Mouse (Mus musculus) hindbrain, embryonic 14.5 days (tissue): ENCODE data around the gene Lhb. TPM values are rescaled to one million over a fixed set of nuclear protein-coding genes. Genes with fewer than 3 reads are reported as not detected.

Source experiments
- ATAC-seq: fragments of 200-750 bp; cut with Nextera tagmentation; 2 replicates; pipeline ENCODE4 v1.8.0; 2017; ENCODE audit warnings: moderate number of reproducible peaks, mild to moderate bottlenecking, moderate TSS enrichment, moderate library complexity; ENCODE audit not compliant: low FRiP score
- DNase-seq: peaks from one replicate; pipeline ENCODE4 v3.0.0-alpha.2; 2015; ENCODE audit warnings: low spot score
- H3K27ac ChIP-seq: fragments of 300-500 bp; sonication (generic); 2 replicates; pipeline ENCODE4 v1.5.1; 2014; ENCODE audit warnings: mild to moderate bottlenecking, moderate library complexity
- H3K27me3 ChIP-seq: fragments of 300-500 bp; sonication (generic); 2 replicates; pipeline ENCODE4 v1.6.1; 2014; ENCODE audit warnings: mild to moderate bottlenecking, low read length, mixed read lengths; ENCODE audit not compliant: control insufficient read depth, insufficient read depth
- H3K36me3 ChIP-seq: fragments of 300-500 bp; sonication (generic); replicated peaks from 2 replicates; pipeline ENCODE4 v1.6.1; 2014; ENCODE audit not compliant: control insufficient read depth, insufficient read depth
- H3K4me1 ChIP-seq: fragments of 300-500 bp; sonication (generic); replicated peaks from 2 replicates; pipeline ENCODE4 v1.6.1; 2014; ENCODE audit warnings: antibody characterized with exemption, low read length, mixed read lengths; ENCODE audit not compliant: control insufficient read depth, insufficient read depth
- H3K4me2 ChIP-seq: fragments of 300-500 bp; sonication (generic); replicated peaks from 2 replicates; pipeline ENCODE4 v1.6.1; 2014; ENCODE audit warnings: mild to moderate bottlenecking, moderate library complexity
- H3K4me3 ChIP-seq: fragments of 300-500 bp; sonication (generic); replicated peaks from 2 replicates; pipeline ENCODE4 v1.5.1; 2014; ENCODE audit warnings: mild to moderate bottlenecking, low read length
- H3K9ac ChIP-seq: fragments of 300-500 bp; sonication (generic); 2 replicates; pipeline ENCODE4 v1.6.1; 2014
- H3K9me3 ChIP-seq: fragments of 300-500 bp; sonication (generic); 2 replicates; pipeline ENCODE4 v1.6.1; 2016; ENCODE audit warnings: low read length; ENCODE audit not compliant: control insufficient read depth
- WGBS: fragments of 180-500 bp; shearing (Covaris S2); extraction: QIAGEN DNeasy Blood & Tissue Kit; methylation state at CpG from one replicate; pipeline ENCODE4 v1.1.7; 2014; 5-methylcytosine and 5-hydroxymethylcytosine counted together
- microRNA-seq: library from miRNA; unstranded; fragments of <30 nt; microRNA quantifications from one replicate; pipeline ENCODE4, GENCODE M21; 2016
- polyA plus RNA-seq: library from polyadenylated mRNA; unstranded; fragments of >200 nt; fragmentation: Nextera tagmentation; extraction: Ambion mirVana; gene quantifications from 2 replicates; pipeline ENCODE4 v1.2.1, GENCODE M21; 2014

Gene Lhb
- polyA plus RNA-seq, 1 experiment from 2014 or later, result 2.0 TPM

- Histone ChIP-seq H3K4me2 (peak overlapping the region; percentile 95), H3K27ac (no peak overlapping the region), H3K27me3 (no peaks in the 10 kb centered on the region), H3K36me3 (peaks cover 43% of the 10 kb centered on the region), H3K4me3 (peak overlapping the region; percentile 86; the same call in 1 of the 2 replicates), H3K9ac (peak overlapping the region; percentile 88; the same call in 1 of the 2 replicates), H3K4me1 (peaks cover 27% of the 10 kb centered on the region), H3K9me3 (no peaks in the 10 kb centered on the region)
- no peak for ATAC-seq
- WGBS, result 96% methylated on average over 12 of the region's 12 CpGs
- no peak for DNase-seq
Measured at GRCm38 (mm10) chr7:45465112-45465511, 44.5 kb downstream of the Lhb start.

GRCm38 (mm10) chr7:45465549-45465948 lies 44.9 kb downstream of the Lhb start:
- WGBS, result 81% methylated on average over 9 of the region's 9 CpGs
- Histone ChIP-seq H3K36me3 (peaks cover 43% of the 10 kb centered on the region), H3K27me3 (no peaks in the 10 kb centered on the region), H3K9me3 (no peaks in the 10 kb centered on the region), H3K9ac (peak overlapping the region; percentile 88), H3K4me2 (peak overlapping the region; percentile 95), H3K4me1 (peaks cover 22% of the 10 kb centered on the region), H3K4me3 (peak overlapping the region; percentile 86), H3K27ac (no peak overlapping the region)
- no peak for DNase-seq
- ATAC-seq, result no peak

DNA sequence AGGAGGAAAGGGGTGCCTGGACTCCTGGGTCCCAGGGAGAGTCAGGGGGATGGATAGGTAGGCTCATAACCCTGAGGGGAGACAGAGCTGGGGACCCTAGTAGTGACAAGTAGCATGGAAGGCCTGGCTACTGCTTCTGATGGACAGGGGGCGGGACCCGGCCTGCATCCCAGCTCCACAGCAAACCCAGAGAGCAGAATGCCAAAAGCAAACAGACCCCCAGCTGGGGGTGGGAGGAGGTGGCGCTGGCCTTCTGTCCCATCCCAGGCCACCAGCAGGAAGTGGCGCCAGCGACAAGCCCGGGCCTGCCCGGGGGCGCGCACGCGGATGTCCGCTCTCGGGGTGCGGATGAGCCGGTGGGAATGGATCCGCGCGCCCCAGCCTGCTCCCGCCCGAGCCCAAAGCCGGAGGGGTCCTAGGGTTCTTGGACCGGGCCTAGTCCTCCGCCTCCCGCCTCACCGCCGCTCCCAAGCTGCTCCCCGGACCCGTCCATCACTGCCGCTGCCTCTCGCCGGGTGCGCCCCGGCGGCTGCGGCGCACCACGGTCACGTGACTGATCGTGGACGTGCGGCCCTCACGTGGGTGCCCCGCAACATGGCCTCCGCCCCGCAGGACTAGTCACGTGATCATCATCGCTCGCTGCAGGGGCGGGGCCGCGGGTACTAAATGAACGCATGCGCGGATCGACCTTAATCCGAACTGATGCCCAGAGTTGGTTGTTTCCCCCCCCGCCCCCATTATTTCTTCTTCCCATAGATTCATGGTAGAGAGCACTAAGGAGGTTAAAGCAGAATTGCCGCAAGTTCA lies 45.9 kb downstream of the Lhb start, which contains the start of gene Bax:
Gene Bax (minus strand): TSS at position 616 of the 807 bp plus-strand sequence.
- peak within 1 kb of the TSS; percentile 86 for H3K4me3 ChIP-seq
- under 1% methylated on average over 56 of the region's 58 CpGs for WGBS
- H3K4me1 ChIP-seq, result peaks cover 15% of the 10 kb centered on the region
- peak within 1 kb of the TSS; percentile 88 for H3K9ac ChIP-seq
- H3K4me2 ChIP-seq, result peak within 1 kb of the TSS; percentile 95
- ATAC-seq (peak; percentile 80), DNase-seq (peak; percentile 98)
- H3K27me3 ChIP-seq, result no peaks in the 10 kb centered on the region
- H3K9me3 ChIP-seq, result no peaks in the 10 kb centered on the region
- peak within 1 kb of the TSS; percentile 72; the same call in 1 of the 2 replicates for H3K27ac ChIP-seq
- H3K36me3 ChIP-seq, result peaks cover 42% of the 10 kb centered on the region

- Histone ChIP-seq H3K4me2 (peak overlapping the region; percentile 95), H3K27ac (no peak overlapping the region), H3K36me3 (peaks cover 35% of the 10 kb centered on the region), H3K9ac (peak overlapping the region; percentile 88), H3K9me3 (no peaks in the 10 kb centered on the region), H3K27me3 (no peaks in the 10 kb centered on the region), H3K4me3 (peak overlapping the region; percentile 86), H3K4me1 (peaks cover 15% of the 10 kb centered on the region)
- ATAC-seq, result no peak; the same call in 1 of the 2 replicates
- WGBS, result 37% methylated on average over 7 of the region's 7 CpGs
- DNase-seq, result no peak
Measured at GRCm38 (mm10) chr7:45467090-45467670, 46.6 kb downstream of the Lhb start.

DNA sequence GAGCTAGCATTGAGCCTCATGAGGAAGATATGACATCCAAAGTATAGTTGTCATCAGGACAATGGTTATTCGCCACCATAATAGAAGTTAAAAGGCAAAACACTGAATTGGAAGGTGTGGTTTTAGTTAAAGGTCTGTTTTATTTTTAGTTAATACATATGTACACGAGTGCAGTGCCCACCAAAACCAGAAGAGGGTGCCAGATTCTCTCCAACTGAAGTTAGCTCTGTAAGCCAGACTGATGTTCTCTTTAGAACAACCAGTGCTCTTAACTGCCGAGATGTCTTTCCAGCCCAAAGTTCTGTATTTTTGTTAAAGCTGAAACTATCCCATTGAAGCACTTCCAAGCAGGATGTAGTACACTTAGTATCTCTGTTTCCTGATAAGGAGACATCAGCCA lies 50.2 kb downstream of the Lhb start:
- Histone ChIP-seq H3K4me3 (no peak overlapping the region), H3K4me1 (peaks cover 6% of the 10 kb centered on the region), H3K4me2 (no peak overlapping the region), H3K9me3 (no peaks in the 10 kb centered on the region), H3K9ac (no peak overlapping the region), H3K27ac (no peak overlapping the region), H3K27me3 (no peaks in the 10 kb centered on the region), H3K36me3 (no peaks in the 10 kb centered on the region)
- DNase-seq (peak; percentile 91), ATAC-seq (no peak)
- WGBS, result 12% methylated on average over 3 of the region's 3 CpGs

Small RNA genes lying within 50 kb of the gene (microRNA-seq; reads per million reads assigned to microRNA genes)
- not detected for gene Gm22133

Other genes starting within 250 kb of the Lhb start
- gene Gfy, start 241.3 kb upstream of the Lhb start, polyA plus RNA-seq, result not detected in 2 replicates
- gene Pth2, start 239.8 kb upstream of the Lhb start, polyA plus RNA-seq, result 0.83 TPM in 1 of 2 replicates, not detected in the other
- 0.50 and 0.57 TPM in 2 replicates for gene Ccdc155, start 215.9 kb upstream of the Lhb start, polyA plus RNA-seq
- gene Dkkl1, start 208.7 kb upstream of the Lhb start, polyA plus RNA-seq, result 8.7 and 11.3 TPM in 2 replicates
- 37.7 and 48.0 TPM in 2 replicates for gene Tead2, start 205.1 kb upstream of the Lhb start, polyA plus RNA-seq
- gene Cd37, start 181.7 kb upstream of the Lhb start, polyA plus RNA-seq, result 0.94 and 1.2 TPM in 2 replicates
- 0.33 and 0.67 TPM in 2 replicates for gene Slc6a16, start 179.7 kb upstream of the Lhb start, polyA plus RNA-seq
- gene Slc6a21, start 143.3 kb upstream of the Lhb start, polyA plus RNA-seq, result not detected in 2 replicates
- 7.8 and 9.3 TPM in 2 replicates for gene Trpm4, start 87.0 kb upstream of the Lhb start, polyA plus RNA-seq
- 0.20 and 0.41 TPM in 2 replicates for gene Hrc, start 85.5 kb upstream of the Lhb start, polyA plus RNA-seq
- 29.8 and 32.3 TPM in 2 replicates for gene Ppfia3, start 53.8 kb upstream of the Lhb start, polyA plus RNA-seq
- 34.8 and 37.9 TPM in 2 replicates for gene Lin7b, start 50.2 kb upstream of the Lhb start, polyA plus RNA-seq
- 61.4 and 72.3 TPM in 2 replicates for gene Snrnp70, start 25.1 kb upstream of the Lhb start, polyA plus RNA-seq
- gene Kcna7, start 15.2 kb upstream of the Lhb start, polyA plus RNA-seq, result not detected in 2 replicates
- gene Ntf5, start 7.1 kb upstream of the Lhb start, polyA plus RNA-seq, result 0.13 TPM in 1 of 2 replicates, not detected in the other
- gene Gys1, start 14.0 kb downstream of the Lhb start, polyA plus RNA-seq, result 17.8 and 21.6 TPM in 2 replicates
- 83.9 and 93.5 TPM in 2 replicates for gene Ruvbl2, start 17.3 kb downstream of the Lhb start, polyA plus RNA-seq
- 4,936 and 5,483 TPM in 2 replicates for gene Ftl1, start 39.1 kb downstream of the Lhb start, polyA plus RNA-seq
- gene Bax, start 46.1 kb downstream of the Lhb start, polyA plus RNA-seq, result 182 and 190 TPM in 2 replicates
- gene Tulp2, start 61.1 kb downstream of the Lhb start, polyA plus RNA-seq, result 0.13 and 0.35 TPM in 2 replicates
- not detected in 2 replicates for gene Gm45808, start 66.0 kb downstream of the Lhb start, polyA plus RNA-seq
- gene Dhdh, start 68.0 kb downstream of the Lhb start, polyA plus RNA-seq, result 2.8 and 3.6 TPM in 2 replicates
- gene Nucb1, start 89.6 kb downstream of the Lhb start, polyA plus RNA-seq, result 121 and 122 TPM in 2 replicates
- gene Ppp1r15a, start 105.4 kb downstream of the Lhb start, polyA plus RNA-seq, result 12.9 and 13.0 TPM in 2 replicates
- gene Plekha4, start 105.5 kb downstream of the Lhb start, polyA plus RNA-seq, result 1.4 and 2.3 TPM in 2 replicates
- gene Hsd17b14, start 134.1 kb downstream of the Lhb start, polyA plus RNA-seq, result 0.25 TPM in 1 of 2 replicates, not detected in the other
- gene Bcat2, start 149.3 kb downstream of the Lhb start, polyA plus RNA-seq, result 17.4 and 19.0 TPM in 2 replicates
- gene Fgf21, start 194.7 kb downstream of the Lhb start, polyA plus RNA-seq, result not detected in 2 replicates
- not detected in 2 replicates for gene Fut1, start 196.5 kb downstream of the Lhb start, polyA plus RNA-seq
- gene Izumo1, start 201.0 kb downstream of the Lhb start, polyA plus RNA-seq, result not detected in 2 replicates
- gene Rasip1, start 206.7 kb downstream of the Lhb start, polyA plus RNA-seq, result 17.2 and 18.3 TPM in 2 replicates
- gene Mamstr, start 219.2 kb downstream of the Lhb start, polyA plus RNA-seq, result 3.0 and 3.1 TPM in 2 replicates
- gene Fut2, start 245.6 kb downstream of the Lhb start, polyA plus RNA-seq, result 0.07 and 0.11 TPM in 2 replicates